Mouse (Mus musculus) liver, embryonic 14.5 days (tissue): ENCODE results near the gene Mctp2.

Experiments
- CTCF ChIP-seq: IDR thresholded peaks from 2 replicates; pipeline ENCODE4 v1.5.1; 2016; ENCODE audit warnings: antibody characterized with exemption, low read depth, control low read depth
- EP300 ChIP-seq: IDR thresholded peaks from 2 replicates; pipeline ENCODE4 v1.6.1; 2016; ENCODE audit warnings: antibody characterized with exemption, low read depth

- TF ChIP-seq CTCF (no peak), EP300 (no peak)
These were observed at the start of gene Mctp2 for GRCm38 (mm10) chr7:72306382-72306841.
